Mouse (Mus musculus): ENCODE data around the gene Opa3.

- TF ChIP-seq CTCF (IDR thresholded peaks at IDR 0.05; ENCODE audit: borderline replicate concordance, extremely low read depth, insufficient read depth, insufficient read length): no peak
- no peak for TF ChIP-seq POLR2A (IDR thresholded peaks at IDR 0.05; ENCODE audit: borderline replicate concordance, extremely low read depth, insufficient read depth, insufficient read length, poor library complexity, severe bottlenecking)
Observed at GRCm38 (mm10) chr7:19258336-19258735, 30.2 kb downstream of the Opa3 start.

Measured in brain, embryonic 14.5 days (tissue).